ENCODE assay signal across 16 mouse cellular contexts in genomic region chr6:6875136-6875535, GRCm38 (mm10). TPM values are rescaled to one million over a fixed set of nuclear protein-coding genes. Genes with fewer than 3 reads are reported as not detected.
DNase-seq lines count a peak whose midpoint lies in the region; ATAC-seq and TF ChIP-seq lines count a peak whose summit lies in the region.
"Had no signal": no experiment of that assay in that cellular context is flagged by ENCODE, and none has a peak within 500 bp of the region (broad histone marks: within the 10 kb centered on the region; RNA-seq: fewer than 3 reads in every experiment).

No protein-coding gene starts in this region.

- H3K9me3 ChIP-seq in heart, embryonic 13.5 days: no peaks in the 10 kb centered on the region
- no peaks in the 10 kb centered on the region for H3K9me3 ChIP-seq in heart, embryonic 11.5 days (replicated peaks; ENCODE audit: control insufficient read depth, low read length)
- no peaks in the 10 kb centered on the region for H3K9me3 ChIP-seq in forebrain, embryonic 13.5 days (replicated peaks)
- no peaks in the 10 kb centered on the region for H3K9me3 ChIP-seq in midbrain, embryonic 14.5 days (ENCODE audit: control insufficient read depth, low read length)
- H3K9me3 ChIP-seq: hindbrain, embryonic 13.5 days; liver, embryonic 13.5 days; neural tube, embryonic 13.5 days had no signal

- H3K9ac ChIP-seq in heart, embryonic 13.5 days: no peak overlapping the region
- H3K9ac ChIP-seq in heart, embryonic 11.5 days (ENCODE audit: low read depth, low read length): no peak overlapping the region
- H3K9ac ChIP-seq in forebrain, embryonic 13.5 days: peak overlapping the region; percentile 94
- no peak overlapping the region for H3K9ac ChIP-seq in midbrain, embryonic 14.5 days (replicated peaks; ENCODE audit: low read length)
- H3K9ac ChIP-seq: hindbrain, embryonic 13.5 days; liver, embryonic 13.5 days; neural tube, embryonic 13.5 days had no signal

- WGBS in heart, embryonic 13.5 days: 1% methylated on average over 11 of the region's 11 CpGs
- 1% methylated on average over 11 of the region's 11 CpGs for WGBS in heart, embryonic 11.5 days (ENCODE audit: insufficient replicate concordance)
- WGBS in forebrain, embryonic 13.5 days: 1% methylated on average over 11 of the region's 11 CpGs
- 0% methylated on average over 11 of the region's 11 CpGs for WGBS in midbrain, embryonic 14.5 days

- H3K4me2 ChIP-seq in heart, embryonic 13.5 days: peak overlapping the region; percentile 32
- no peak overlapping the region for H3K4me2 ChIP-seq in heart, embryonic 11.5 days
- H3K4me2 ChIP-seq in forebrain, embryonic 13.5 days: peak overlapping the region; percentile 81
- H3K4me2 ChIP-seq in midbrain, embryonic 14.5 days (ENCODE audit: low read length): peak overlapping the region; percentile 10; the same call in 1 of the 2 replicates
- H3K4me2 ChIP-seq: hindbrain, embryonic 13.5 days; liver, embryonic 13.5 days; neural tube, embryonic 13.5 days had no signal

- H3K4me3 ChIP-seq in heart, embryonic 13.5 days: no peak overlapping the region
- no peak overlapping the region for H3K4me3 ChIP-seq in heart, embryonic 11.5 days (ENCODE audit: low read depth, low read length)
- H3K4me3 ChIP-seq in cortical plate, adult 2 months (ENCODE audit: insufficient read depth, low read length): no peak overlapping the region
- H3K4me3 ChIP-seq in forebrain, embryonic 13.5 days: peak overlapping the region; percentile 67
- H3K4me3 ChIP-seq in midbrain, embryonic 14.5 days (replicated peaks; ENCODE audit: low read depth, low read length): no peak overlapping the region
- H3K4me3 ChIP-seq: liver, embryonic 13.5 days; neural tube, embryonic 13.5 days had no signal

- ATAC-seq in heart, embryonic 13.5 days (ENCODE audit: extremely low read depth, insufficient number of reproducible peaks, low FRiP score, low TSS enrichment): no peak
- no peak for ATAC-seq in heart, embryonic 11.5 days (replicated peaks; ENCODE audit: insufficient number of reproducible peaks, low FRiP score, low TSS enrichment)
- ATAC-seq in forebrain, embryonic 13.5 days: no peak
- no peak for ATAC-seq in midbrain, embryonic 14.5 days (ENCODE audit: low FRiP score, low TSS enrichment)

- no peak overlapping the region for H3K27ac ChIP-seq in heart, embryonic 13.5 days (replicated peaks)
- H3K27ac ChIP-seq in heart, embryonic 11.5 days (ENCODE audit: low read depth, low read length): no peak overlapping the region
- H3K27ac ChIP-seq in cortical plate, adult 2 months (ENCODE audit: insufficient read depth, low read length): 0 out of 2 replicates have a peak overlapping the region, but pooled peaks have one; percentile 62
- H3K27ac ChIP-seq in forebrain, embryonic 13.5 days: peak overlapping the region; percentile 96
- H3K27ac ChIP-seq in midbrain, embryonic 14.5 days (replicated peaks; ENCODE audit: low read depth, low read length): no peak overlapping the region; the same call in none of the 2 replicates
- H3K27ac ChIP-seq: hindbrain, embryonic 13.5 days; liver, embryonic 13.5 days; neural tube, embryonic 13.5 days had no signal

- peaks cover 28% of the 10 kb centered on the region for H3K4me1 ChIP-seq in heart, embryonic 13.5 days
- H3K4me1 ChIP-seq in heart, embryonic 11.5 days (ENCODE audit: control insufficient read depth, insufficient read depth, low read length): 0 out of 2 replicates have a peak, but pooled peaks cover 3% of the 10 kb centered on the region
- H3K4me1 ChIP-seq in cortical plate, adult 2 months (ENCODE audit: control insufficient read depth, insufficient read depth, low read length): no peaks in the 10 kb centered on the region
- H3K4me1 ChIP-seq in forebrain, embryonic 13.5 days: 0 out of 2 replicates have a peak, but pooled peaks cover 4% of the 10 kb centered on the region
- H3K4me1 ChIP-seq in midbrain, embryonic 14.5 days (ENCODE audit: control insufficient read depth, insufficient read depth, low read length): no peaks in the 10 kb centered on the region
- H3K4me1 ChIP-seq: liver, embryonic 13.5 days had no signal

- no peak for TF ChIP-seq POLR2A in cortical plate, adult 2 months (IDR thresholded peaks at IDR 0.05; ENCODE audit: extremely low read depth, insufficient read depth, low read length)

- no peak for TF ChIP-seq CTCF in cortical plate, adult 2 months (IDR thresholded peaks at IDR 0.05; ENCODE audit: extremely low read depth, insufficient read depth, low read length)

- peaks cover 100% of the 10 kb centered on the region for H3K27me3 ChIP-seq in heart, embryonic 13.5 days (replicated peaks)
- H3K27me3 ChIP-seq in heart, embryonic 11.5 days (ENCODE audit: control insufficient read depth, insufficient read depth, low read length): peaks cover 98% of the 10 kb centered on the region
- peaks cover 93% of the 10 kb centered on the region for H3K27me3 ChIP-seq in forebrain, embryonic 13.5 days
- H3K27me3 ChIP-seq in midbrain, embryonic 14.5 days (ENCODE audit: control insufficient read depth, insufficient read depth, low read length): peaks cover 95% of the 10 kb centered on the region

- DNase-seq in midbrain, embryonic 14.5 days: peak; percentile 23
- no peak for DNase-seq in kidney, postnatal 4 days
- DNase-seq in urinary bladder, postnatal 36 days (ENCODE audit: low spot score in 2 of 2): no peak
- DNase-seq in right cerebral cortex, postnatal 4 days: no peak
- DNase-seq: cerebellum, postnatal 25 days; kidney, postnatal 10 days; liver, embryonic 13.5 days; lung, postnatal 36 days; right cerebral cortex, postnatal 25 days; thymus, postnatal 25 days had no signal

- H3K36me3 ChIP-seq in heart, embryonic 13.5 days: no peaks in the 10 kb centered on the region
- H3K36me3 ChIP-seq in heart, embryonic 11.5 days (ENCODE audit: control insufficient read depth, insufficient read depth, low read length): no peaks in the 10 kb centered on the region
- H3K36me3 ChIP-seq in forebrain, embryonic 13.5 days (ENCODE audit: poor library complexity, severe bottlenecking): no peaks in the 10 kb centered on the region
- no peaks in the 10 kb centered on the region for H3K36me3 ChIP-seq in midbrain, embryonic 14.5 days (ENCODE audit: control insufficient read depth, insufficient read depth, low read length)
- H3K36me3 ChIP-seq: hindbrain, embryonic 13.5 days; liver, embryonic 13.5 days; neural tube, embryonic 13.5 days had no signal

RNA-seq across cellular contexts. Expression of gene Dlx5, which starts 6.7 kb away (rescaled TPM):
- 0.94 and 1.1 TPM in 2 replicates for polyA plus RNA-seq in heart, embryonic 13.5 days (2015; fragmentation: Nextera tagmentation; extraction: Ambion mirVana)
- 0.93 and 1.2 TPM in 2 replicates for polyA plus RNA-seq in heart, embryonic 11.5 days (2014; fragmentation: Nextera tagmentation; extraction: Ambion mirVana)
- 2.4 and 2.7 TPM in 2 replicates for polyA plus RNA-seq in cortical plate, adult 2 months (2012; rRNA removed)
- 84.5 and 91.5 TPM in 2 replicates for polyA plus RNA-seq in forebrain, embryonic 13.5 days (2015; fragmentation: Nextera tagmentation; extraction: Ambion mirVana)
- 0.26 and 0.82 TPM in 2 replicates for polyA plus RNA-seq in midbrain, embryonic 14.5 days (2014; fragmentation: Nextera tagmentation; extraction: Ambion mirVana)
- polyA plus RNA-seq: liver, embryonic 13.5 days had no signal

RNA-seq across cellular contexts. Expression of gene Dlx6, which starts 12.0 kb away (rescaled TPM):
- polyA plus RNA-seq in heart, embryonic 13.5 days (2015; fragmentation: Nextera tagmentation; extraction: Ambion mirVana): not detected in 2 replicates
- polyA plus RNA-seq in heart, embryonic 11.5 days (2014; fragmentation: Nextera tagmentation; extraction: Ambion mirVana): 0.47 TPM in 1 of 2 replicates, not detected in the other
- 7.2 and 7.7 TPM in 2 replicates for polyA plus RNA-seq in cortical plate, adult 2 months (2012; rRNA removed)
- 15.5 and 16.2 TPM in 2 replicates for polyA plus RNA-seq in forebrain, embryonic 13.5 days (2015; fragmentation: Nextera tagmentation; extraction: Ambion mirVana)
- not detected in 2 replicates for polyA plus RNA-seq in midbrain, embryonic 14.5 days (2014; fragmentation: Nextera tagmentation; extraction: Ambion mirVana)
- polyA plus RNA-seq: hindbrain, embryonic 13.5 days; liver, embryonic 13.5 days; neural tube, embryonic 13.5 days had no signal

Comparison
In these comparisons a context has a peak if more than half of its experiments do, and no peak if none do; other contexts are left out.
1. H3K27ac ChIP-seq: peak in cortical plate, adult 2 months (single experiment) and forebrain, embryonic 13.5 days (single experiment); none in heart, embryonic 13.5 days (single experiment), heart, embryonic 11.5 days (single experiment) and midbrain, embryonic 14.5 days (single experiment).
2. RNA of gene Dlx5, which starts 6.7 kb away (polyA plus RNA-seq): 84.5 to 91.5 TPM in forebrain, embryonic 13.5 days; 2.4 to 2.7 TPM in cortical plate, adult 2 months, 0.93 to 1.2 TPM in heart, embryonic 11.5 days, 0.94 to 1.1 TPM in heart, embryonic 13.5 days and 0.26 to 0.82 TPM in midbrain, embryonic 14.5 days; every median in the first group is over 10 times any median in the second.